Mouse (Mus musculus) hindlimb bud, embryonic 11.5 days (tissue): ENCODE measurements around the gene Tmem203.

ENCODE experiments used
- DNase-seq: peaks from one replicate; pipeline ENCODE4 v3.0.0-alpha.2; 2012; ENCODE audit warnings: low read depth, low spot score; ENCODE audit errors: extremely low spot score

Gene Tmem203

GRCm38 (mm10) chr2:25290101-25290815 lies 35.0 kb downstream of the Tmem203 start:
- DNase-seq: no peak

GRCm38 (mm10) chr2:25290816-25291130 lies 35.5 kb downstream of the Tmem203 start:
- no peak for DNase-seq

GRCm38 (mm10) chr2:25291184-25292053 lies 36.2 kb downstream of the Tmem203 start:
- no peak for DNase-seq

- DNase-seq: no peak
Measured at GRCm38 (mm10) chr2:25292054-25292544, 36.9 kb downstream of the Tmem203 start.

GRCm38 (mm10) chr2:25292856-25293255 lies 37.6 kb downstream of the Tmem203 start:
- DNase-seq: peak; percentile 44

- DNase-seq: no peak
Measured at GRCm38 (mm10) chr2:25293706-25294105, 38.5 kb downstream of the Tmem203 start.

- DNase-seq: no peak
Measured at GRCm38 (mm10) chr2:25297093-25297492, 41.9 kb downstream of the Tmem203 start.

GRCm38 (mm10) chr2:25298046-25298445 lies 42.8 kb downstream of the Tmem203 start:
- DNase-seq: no peak

- no peak for DNase-seq
Measured at GRCm38 (mm10) chr2:25303452-25303851, 48.2 kb downstream of the Tmem203 start.

- DNase-seq: no peak
Measured at GRCm38 (mm10) chr2:25303931-25304656, 48.9 kb downstream of the Tmem203 start.

- no peak for DNase-seq
Measured at GRCm38 (mm10) chr2:25304657-25305541, 49.7 kb downstream of the Tmem203 start.
